Mouse (Mus musculus) A20 (cell line): ENCODE results near the gene Snn.

ENCODE experiments used
- DNase-seq: peaks from one replicate; pipeline ENCODE4 v3.0.0-alpha.2; 2011; ENCODE audit warnings: low read depth, low spot score

The Snn gene

GRCm38 (mm10) chr16:11078216-11078869, 17.6 kb downstream of the Snn start:
- DNase-seq: no peak

GRCm38 (mm10) chr16:11084181-11084580, 23.4 kb downstream of the Snn start:
- DNase-seq: no peak

GRCm38 (mm10) chr16:11086299-11086698, 25.6 kb downstream of the Snn start:
- no peak for DNase-seq

GRCm38 (mm10) chr16:11086856-11087588, 26.3 kb downstream of the Snn start:
- DNase-seq: no peak

GRCm38 (mm10) chr16:11090836-11091570, 30.3 kb downstream of the Snn start:
- peak; percentile 29 for DNase-seq

GRCm38 (mm10) chr16:11092061-11092460, 31.3 kb downstream of the Snn start:
- no peak for DNase-seq

GRCm38 (mm10) chr16:11092523-11092922, 31.8 kb downstream of the Snn start:
- DNase-seq: peak; percentile 47

- no peak for DNase-seq
These were observed 33.1 kb downstream of the Snn start for GRCm38 (mm10) chr16:11093717-11094386.

- no peak for DNase-seq
These were observed 36.6 kb downstream of the Snn start for GRCm38 (mm10) chr16:11097301-11097700.

- DNase-seq: peak; percentile 55
These were observed 44.2 kb downstream of the Snn start for GRCm38 (mm10) chr16:11104905-11105304.

GRCm38 (mm10) chr16:11109198-11109740, 48.5 kb downstream of the Snn start:
- peak; percentile 37 for DNase-seq

- DNase-seq: peak; percentile 81
These were observed 61.9 kb downstream of the Snn start for GRCm38 (mm10) chr16:11122625-11123024.

GRCm38 (mm10) chr16:11124110-11124509, 63.4 kb downstream of the Snn start:
- DNase-seq: no peak
